Mouse (Mus musculus) testis, adult 2 months (tissue): ENCODE results near the gene Sla2.

ENCODE experiments used
- CTCF ChIP-seq: fragments of 200-500 bp; IDR thresholded peaks from 2 replicates; pipeline ENCODE4 v1.5.1; 2012; ENCODE audit warnings: low read depth, mild to moderate bottlenecking, inconsistent platforms, low read length, moderate library complexity; ENCODE audit not compliant: control insufficient read depth, insufficient read depth, insufficient replicate concordance
- POLR2A ChIP-seq: fragments of 200-500 bp; IDR thresholded peaks from 2 replicates; pipeline ENCODE4 v1.6.1; 2012; ENCODE audit warnings: low read depth, mild to moderate bottlenecking, inconsistent platforms, low read length, moderate library complexity; ENCODE audit not compliant: control insufficient read depth

DNA sequence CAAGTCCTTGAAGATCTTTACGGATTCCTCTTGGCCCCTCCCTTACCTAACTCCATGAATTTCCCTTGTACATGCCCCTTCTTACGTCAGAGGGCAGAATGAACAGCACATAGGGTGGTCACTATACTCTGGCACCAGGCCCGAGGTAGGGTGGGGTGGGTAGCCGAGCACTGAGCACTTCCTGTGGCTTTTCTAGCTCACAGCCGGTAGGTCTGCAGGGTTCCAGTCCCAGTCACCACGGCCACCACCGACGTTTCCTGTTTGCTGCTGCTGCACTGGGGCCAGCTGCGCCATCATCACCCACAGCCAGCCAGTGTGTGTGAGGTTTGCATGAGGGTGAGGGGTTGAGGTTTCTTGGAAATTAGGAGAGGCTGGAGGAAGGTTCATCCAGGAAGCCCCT is 9.3 kb downstream of the Sla2 start:
- TF ChIP-seq CTCF, result no peak
- TF ChIP-seq POLR2A, result no peak
